Mouse (Mus musculus): Measurements from ENCODE around the gene Safb.

The Safb gene

DNA sequence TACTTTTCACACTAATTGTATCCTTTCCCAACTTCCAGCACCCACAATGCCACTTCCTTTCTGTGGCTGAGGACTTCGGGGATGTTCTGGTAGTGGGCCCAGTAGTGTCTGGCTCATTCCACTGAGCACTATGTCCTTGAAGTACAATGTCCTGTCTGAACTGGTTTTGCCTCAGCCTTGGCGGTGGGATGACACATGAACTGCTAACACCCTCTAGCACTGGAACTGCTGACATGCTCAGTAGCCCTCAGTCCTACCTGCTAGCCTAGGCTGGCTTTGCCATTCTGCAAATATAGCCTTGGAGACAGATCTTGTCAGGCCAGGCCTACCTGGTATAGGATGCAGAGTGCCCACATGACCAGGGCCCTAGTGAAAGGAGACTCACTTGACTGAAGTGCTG, 22.8 kb upstream of the Safb start:
- DNase-seq (ENCODE audit: low read depth): no peak

DNA sequence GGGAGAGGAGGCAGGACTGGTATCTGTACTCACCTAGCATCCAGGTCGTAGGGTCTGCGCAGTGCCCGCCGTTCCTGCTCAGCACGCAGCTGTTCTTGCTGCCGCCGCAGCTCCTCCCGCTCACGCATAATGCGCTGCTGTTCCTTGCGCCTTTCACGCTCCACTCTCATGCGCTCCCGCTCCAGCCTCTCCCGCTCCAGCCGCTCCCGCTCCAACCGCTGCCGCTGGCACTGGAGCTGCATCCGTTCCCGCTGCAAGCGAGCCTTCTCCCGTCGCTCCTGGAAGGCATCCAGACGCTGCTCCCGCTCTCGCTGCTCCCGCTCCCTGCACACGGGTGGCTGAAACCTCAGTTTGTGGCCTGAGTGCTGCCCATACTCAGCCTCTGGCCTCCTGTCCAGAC, 18.3 kb upstream of the Safb start:
- DNase-seq (ENCODE audit: low read depth): no peak

DNA sequence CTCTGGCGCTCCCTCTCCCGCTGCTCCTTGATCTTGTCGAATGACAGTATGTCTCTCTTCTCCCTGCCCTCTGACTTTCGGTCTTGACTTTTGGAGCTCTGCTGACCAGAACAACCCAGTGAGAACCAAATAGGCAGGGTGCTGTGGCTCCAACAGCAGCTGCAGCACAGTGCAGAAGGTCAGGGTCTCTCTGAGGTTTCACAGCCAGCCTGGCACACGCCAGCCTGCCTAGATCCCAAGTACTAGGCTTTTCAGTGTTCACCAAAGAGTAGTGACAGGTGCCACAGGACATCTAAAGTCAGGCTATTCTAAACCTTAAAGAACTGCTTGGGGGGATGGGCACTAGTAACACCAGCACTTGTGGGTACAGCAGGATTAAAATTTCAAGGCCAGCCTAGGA, 17.7 kb upstream of the Safb start:
- no peak for DNase-seq (ENCODE audit: low read depth)

DNA sequence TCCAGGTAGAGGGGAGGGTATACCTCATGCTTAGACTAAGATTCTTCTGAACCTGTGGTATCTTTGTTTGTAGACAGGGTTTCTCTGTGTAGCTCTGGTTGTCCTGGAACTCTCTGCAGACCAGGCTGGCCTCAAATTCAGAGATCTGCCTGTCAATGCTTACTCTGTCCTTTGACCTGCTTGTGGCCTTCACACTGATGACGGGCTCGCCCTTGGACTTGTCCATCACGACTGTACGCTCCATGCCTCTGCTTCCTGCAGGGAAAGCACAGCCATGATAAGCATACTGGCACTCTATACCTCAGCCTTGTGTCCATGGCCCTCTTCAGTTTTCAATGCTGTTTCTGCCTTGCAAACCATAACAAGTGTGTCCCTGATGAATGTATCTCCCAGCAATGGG, 17.3 kb upstream of the Safb start:
- no peak for DNase-seq (ENCODE audit: low read depth)

DNA sequence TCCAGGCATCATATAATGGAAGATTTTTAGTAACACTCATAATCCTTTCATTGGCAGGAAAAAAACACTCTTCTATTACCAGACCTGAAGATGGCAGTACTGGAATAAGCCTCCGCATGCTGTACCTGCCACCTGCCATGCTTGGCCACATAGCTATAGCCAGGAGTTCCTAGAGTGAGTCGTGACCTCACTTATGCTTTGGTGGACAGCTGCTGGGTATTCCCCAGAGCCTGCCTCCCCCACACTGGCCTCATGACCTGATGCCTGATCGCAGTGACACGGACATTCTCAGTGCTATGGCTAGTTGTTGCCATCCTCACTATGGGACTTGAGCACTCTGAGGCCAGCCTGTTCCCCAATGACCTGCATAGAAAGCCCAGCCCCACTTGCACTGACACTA, 14.3 kb upstream of the Safb start:
- DNase-seq (ENCODE audit: low read depth): no peak

DNA sequence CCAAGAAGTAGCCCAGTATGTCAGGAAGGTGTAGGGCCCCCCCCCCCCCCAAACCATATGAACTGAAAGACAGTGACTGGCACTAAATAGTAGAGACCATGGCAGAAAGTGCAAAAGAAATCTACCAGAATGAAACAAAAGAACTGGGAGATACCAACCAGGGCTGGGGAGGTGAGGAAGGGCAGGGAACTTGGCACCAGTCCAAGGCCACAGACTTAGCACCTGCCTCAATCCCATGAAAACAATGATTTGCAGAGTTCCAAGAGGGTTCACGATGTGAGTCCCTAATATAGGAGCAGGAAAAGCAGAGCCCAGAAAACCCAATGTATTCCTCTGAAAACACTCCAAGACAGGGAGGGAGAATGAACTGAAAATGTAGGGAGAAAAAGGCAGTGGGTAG, 12.5 kb upstream of the Safb start:
- no peak for DNase-seq (ENCODE audit: low read depth)

DNA sequence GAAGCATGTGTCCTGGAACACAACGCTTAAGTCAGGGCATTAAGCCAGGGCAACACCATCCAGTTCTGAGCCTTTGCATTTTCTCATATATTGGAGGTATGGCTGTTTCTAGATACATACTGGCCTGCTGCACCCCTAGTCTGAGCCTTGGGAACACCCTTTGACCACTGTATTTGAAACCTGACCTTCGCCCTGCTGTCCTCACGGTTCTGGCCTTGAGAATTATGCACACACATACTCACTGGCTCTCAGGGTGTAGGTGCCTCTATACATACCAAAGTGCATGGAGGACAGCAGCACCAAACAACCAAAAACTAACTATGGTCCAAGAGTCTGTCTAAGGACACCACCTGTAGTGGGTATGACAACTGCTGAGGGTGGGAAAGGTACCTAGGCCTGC, 11.7 kb upstream of the Safb start:
- no peak for DNase-seq (ENCODE audit: low read depth)

DNA sequence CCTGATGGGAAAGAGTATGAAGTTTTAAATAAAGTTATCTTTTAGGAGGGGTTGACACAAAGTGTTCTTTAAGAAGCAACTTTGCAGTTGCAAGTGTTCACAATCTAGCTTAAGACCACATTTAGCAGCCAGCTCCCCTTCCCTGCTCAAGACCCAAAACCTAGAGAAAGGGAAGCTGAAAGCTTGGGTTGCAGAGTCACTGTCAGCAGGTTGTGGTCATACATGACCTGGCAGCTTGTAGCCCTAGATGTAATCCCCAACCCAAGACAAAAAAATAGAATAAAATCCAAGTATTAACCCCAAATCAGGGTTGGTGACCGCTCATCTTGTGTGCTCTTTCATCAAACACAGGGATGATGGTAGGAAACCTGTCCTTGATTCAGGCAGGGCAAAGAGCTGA, 1.6 kb upstream of the Safb start:
- DNase-seq (ENCODE audit: low read depth): peak; percentile 50

DNA sequence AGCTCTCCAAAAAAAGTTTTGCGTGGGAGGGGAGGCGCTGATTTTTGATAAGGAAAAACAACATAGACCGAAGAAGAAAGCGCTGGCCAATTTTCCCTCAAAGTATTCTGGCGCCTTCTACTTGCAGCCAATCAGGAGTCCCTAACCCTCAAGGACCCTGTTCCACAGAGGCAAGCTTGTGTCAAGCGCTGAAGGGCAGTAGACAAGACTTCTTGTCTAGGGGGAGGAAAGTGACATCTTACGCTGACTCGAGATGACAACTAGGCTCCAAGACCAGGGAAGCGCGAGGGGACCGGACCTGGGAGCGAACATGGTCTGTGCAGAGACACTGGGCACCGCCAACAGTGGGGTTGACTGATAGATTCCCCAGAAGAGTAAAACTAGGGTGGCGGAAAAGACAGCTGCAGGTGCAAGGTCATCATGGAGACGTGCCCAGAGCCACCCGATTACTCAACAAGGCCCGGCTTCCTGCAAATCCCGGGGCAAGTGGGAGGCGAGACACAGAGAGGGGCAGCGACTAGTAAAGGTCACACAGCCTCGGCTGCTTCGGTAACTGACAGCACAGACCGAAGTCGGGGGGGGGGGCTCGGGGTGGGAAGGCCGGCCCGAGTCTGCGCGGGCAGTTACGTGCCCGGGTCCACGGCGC, 891 bp upstream of the Safb start:
- DNase-seq (ENCODE audit: low read depth): no peak

DNA sequence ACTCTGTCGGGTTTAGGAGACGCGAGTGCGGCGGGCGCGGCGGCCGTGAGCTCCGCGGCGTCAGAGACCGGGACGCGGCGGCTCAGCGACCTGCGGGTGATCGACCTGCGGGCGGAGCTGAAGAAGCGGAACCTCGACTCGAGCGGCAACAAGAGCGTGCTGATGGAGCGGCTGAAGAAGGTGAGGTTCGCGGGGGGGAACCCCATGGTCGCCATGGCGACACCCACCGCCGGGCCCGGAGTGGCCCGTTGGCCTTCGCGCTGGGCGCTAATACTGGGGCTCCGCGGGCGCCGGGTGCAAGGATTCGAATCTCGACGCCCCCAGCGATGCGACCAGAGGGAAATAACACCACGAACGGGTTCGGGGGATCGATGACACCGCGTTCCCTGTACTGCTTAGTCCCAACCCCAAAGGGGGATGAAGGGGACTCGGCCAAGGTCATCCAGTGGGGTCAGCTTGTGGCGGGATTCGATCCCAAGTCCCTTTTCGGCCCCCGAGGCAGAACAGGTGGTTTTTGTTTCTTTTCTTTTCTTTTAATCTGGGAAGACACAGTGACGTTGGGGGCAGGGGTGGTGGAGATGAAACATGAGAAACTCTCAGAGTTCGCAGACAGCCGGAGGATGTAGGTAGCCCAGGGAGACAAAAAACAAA, 671 bp downstream of the Safb start:
- DNase-seq (ENCODE audit: low read depth): peak; percentile 26

DNA sequence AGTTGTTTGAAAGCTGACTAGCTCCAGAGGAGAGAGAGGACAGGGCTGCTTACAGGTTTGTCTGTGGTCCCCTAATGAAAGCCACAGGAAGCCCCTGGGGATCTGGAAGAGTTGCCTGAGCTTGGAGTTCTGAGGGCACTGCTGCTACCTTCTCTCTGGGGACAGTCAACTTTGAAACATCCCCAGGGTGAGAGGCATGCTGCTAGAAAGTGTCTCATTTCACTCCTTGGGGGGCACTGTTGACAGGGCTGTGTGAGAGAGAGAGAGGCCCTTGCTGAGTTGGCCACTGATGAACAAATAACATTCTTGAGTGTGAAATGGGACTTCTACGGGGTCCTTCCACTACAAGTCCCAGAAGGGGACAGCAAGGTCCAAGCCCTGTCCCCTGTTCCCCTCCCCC, 3.1 kb downstream of the Safb start:
- DNase-seq (ENCODE audit: low read depth): no peak

DNA sequence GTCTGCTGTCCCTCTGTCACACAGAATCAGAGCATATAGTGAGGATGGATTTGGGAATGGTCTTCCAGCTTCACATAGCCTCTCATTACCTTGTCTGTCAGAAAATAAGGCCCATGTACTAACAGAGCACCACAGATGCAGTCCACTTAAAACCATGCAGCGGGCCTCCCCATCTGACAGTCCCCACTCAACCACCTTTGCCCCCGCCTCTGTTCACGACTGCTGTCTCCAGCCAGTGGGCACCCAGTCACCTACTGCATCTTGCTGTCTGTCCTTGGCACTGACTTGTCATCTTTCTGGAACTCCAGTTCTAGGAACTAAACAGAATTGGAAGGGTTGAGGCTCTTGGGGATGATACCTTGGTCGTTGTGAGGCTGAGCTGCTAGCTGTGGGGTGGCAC, 4.3 kb downstream of the Safb start:
- DNase-seq (ENCODE audit: low read depth): no peak

DNA sequence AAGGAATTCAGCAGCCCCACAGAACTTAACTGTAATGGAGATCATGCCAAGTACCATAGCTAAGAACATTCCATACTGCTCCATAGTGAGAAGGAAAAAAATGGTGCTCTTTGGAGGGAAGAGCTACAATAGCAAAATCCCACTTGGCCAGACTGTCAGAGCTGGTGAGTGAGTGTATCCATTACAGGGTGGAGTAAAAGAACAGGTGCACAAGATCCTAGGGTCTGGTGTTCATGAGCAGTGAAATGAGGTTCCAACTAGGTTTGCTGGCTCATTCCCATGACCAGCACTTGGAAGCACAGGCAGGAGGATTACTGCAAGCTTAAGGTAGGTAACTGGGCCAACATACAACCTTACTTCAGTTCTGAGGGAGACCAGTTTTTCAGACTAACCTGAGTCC, 7.9 kb downstream of the Safb start:
- DNase-seq (ENCODE audit: low read depth): no peak

DNA sequence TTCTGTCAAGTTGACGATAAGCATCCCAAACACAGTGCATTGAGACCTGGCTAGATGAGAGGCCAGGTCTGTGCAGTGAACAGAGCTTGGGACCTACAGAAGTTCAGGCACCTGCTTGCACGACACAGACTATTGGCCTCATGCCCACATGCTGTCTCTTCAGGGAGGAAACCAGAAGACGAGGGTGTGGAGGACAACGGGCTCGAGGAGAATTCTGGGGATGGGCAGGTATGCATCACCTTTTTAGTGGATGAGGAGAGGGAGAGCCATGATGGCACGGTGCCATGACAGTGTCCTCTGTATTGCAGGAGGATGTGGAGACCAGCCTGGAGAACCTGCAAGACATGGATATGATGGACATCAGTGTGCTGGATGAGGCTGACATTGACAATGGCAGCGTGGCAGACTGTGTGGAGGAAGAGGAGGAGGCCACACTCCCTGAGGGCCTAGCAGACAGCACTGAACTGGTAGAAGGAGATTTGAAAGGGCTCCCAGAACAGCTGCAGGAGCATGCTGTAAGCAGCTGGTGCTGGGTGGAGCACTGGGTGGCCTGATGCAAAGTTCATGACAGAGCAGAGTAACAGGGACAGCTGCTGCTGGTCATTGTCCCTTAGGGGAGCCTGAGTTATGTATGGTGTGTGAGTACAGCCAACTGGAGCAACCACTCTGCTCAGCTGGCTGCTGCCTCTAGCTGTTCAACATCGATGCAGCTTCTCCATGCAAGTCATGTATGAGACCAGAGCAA, 9.1 kb downstream of the Safb start:
- DNase-seq (ENCODE audit: low read depth): no peak

DNA sequence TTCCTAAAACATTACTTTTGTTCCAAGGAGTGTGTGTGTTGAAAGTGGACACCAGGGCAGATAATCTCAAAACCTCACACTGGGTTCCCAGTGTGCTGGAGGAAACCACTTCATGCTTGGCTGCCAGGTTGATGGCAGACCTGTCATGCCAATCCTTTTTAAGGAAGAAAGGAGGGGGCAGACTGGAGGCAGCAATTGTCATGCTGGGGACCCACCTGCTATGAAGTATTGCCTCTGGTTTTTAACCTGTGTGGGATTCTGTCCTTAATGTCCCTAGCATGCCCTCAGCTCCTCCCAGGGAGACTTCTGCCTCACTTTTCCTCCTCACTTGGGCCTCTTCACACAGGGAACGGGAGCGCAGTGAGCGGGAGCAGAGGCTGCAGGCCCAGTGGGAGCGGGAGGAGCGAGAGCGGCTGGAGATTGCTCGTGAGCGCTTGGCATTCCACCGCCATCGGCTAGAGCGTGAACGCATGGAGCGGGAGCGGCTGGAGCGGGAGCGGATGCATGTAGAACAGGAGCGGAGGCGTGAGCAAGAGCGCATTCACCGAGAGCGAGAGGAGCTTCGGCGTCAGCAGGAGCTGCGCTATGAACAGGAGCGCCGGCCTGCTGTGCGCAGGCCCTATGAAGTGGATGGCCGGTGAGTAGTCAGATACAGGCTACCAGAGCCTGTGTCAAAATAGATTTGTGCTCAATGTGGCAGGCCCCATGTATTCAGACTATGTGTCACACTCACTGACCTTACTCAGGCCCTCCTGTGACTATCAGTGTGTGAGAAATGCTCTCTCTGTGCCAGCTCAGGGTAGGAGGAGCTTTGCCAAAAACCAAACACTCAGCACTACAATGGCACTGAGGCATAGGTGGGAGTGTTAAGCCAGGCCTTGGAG, 18.8 kb downstream of the Safb start:
- DNase-seq (ENCODE audit: low read depth): no peak

DNA sequence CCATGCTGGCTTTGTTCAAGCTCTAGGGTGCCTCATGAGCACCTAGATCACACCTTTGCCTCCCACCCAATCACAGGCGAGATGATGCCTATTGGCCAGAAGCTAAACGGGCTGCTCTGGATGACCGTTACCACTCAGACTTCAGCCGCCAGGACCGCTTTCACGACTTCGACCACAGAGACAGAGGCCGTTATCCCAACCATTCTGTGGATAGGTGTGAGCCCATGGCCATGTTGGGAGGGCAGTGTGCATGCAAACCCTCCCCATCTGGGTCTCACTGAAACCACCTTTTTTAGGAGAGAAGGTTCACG, 19.4 kb downstream of the Safb start:
- DNase-seq (ENCODE audit: low read depth): no peak

DNA sequence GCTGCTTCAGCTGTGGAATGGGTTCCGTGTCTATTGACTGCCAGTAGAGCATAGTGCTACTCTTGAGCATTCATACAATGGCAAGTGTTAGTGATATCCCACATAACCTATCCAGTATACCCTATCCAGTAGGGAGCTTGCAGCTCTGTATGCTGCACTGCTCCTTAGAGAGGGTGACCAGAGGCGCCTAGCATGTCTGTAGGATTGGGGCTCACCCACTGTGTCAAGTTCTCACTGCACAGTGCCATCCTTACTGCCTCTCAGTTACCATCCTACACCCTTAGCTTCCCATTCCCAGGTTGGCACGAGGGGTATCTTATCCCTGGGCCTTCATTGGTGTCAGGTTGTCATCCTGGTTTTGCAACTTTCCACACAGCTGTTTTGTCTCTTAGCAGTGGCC, 19.8 kb downstream of the Safb start:
- no peak for DNase-seq (ENCODE audit: low read depth)

DNA sequence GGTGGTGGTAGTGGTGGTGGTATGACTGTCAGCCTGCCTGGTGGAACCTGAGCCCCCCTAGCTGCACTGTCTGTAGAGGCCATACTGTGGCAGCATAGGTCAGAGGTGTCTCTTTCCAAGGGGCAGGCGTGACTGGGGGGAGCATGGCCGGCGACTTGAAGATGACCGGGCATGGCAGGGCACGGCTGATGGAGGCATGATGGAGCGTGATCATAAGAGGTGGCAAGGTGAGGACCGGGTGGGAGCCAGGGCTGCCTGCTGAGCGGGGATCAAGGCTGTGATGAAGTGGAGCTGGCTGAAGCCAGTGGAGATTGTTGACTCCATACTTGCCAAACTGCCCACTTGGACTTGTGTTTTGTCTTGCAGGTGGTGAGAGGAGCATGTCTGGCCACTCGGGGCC, 20.8 kb downstream of the Safb start:
- DNase-seq (ENCODE audit: low read depth): no peak

DNA sequence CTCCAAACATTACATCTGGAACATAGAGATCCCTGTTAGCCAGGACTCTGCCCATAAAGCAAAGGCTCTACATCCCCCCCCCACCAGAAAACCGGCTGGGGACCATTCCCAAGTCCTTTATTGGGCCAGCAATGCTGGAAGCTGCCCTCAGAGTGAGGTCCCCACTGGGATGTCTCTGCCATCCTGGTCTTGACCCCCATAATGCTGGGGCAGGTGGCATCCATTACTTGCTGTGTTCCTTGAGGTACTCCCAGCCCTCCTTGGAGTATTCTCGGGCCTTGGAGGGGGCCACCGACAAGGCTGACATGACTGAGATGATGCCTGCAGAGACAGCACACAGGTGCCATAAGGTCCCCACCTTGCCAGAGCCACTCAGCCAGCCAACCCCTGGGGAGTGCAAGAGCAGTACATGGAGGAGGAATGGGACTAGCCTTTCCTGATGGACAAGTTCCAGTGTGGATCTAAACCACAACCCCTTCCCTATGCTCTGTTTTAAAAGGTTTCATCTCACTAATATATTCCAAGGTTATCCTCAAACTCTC, 23.0 kb downstream of the Safb start:
- no peak for DNase-seq (ENCODE audit: low read depth)

DNA sequence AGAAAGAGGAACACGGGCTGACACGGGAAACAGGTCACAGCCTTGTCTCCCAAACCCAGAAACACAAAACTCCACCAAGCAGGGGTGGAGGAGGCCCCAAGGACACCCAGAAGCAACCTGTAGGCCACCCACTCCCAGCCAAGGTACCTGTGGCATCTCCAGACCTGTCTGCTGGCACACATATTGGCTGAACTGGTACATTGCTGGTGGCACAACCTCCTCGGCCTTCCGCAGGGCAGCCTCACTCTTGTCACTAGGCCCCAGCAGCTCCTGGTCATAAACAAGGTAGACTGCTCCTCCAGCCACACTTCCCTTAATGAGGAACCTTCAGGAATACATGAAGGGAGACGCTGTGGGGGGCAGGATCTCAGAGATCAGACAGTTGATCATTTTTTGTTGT, 24.1 kb downstream of the Safb start:
- DNase-seq (ENCODE audit: low read depth): peak; percentile 39

DNA sequence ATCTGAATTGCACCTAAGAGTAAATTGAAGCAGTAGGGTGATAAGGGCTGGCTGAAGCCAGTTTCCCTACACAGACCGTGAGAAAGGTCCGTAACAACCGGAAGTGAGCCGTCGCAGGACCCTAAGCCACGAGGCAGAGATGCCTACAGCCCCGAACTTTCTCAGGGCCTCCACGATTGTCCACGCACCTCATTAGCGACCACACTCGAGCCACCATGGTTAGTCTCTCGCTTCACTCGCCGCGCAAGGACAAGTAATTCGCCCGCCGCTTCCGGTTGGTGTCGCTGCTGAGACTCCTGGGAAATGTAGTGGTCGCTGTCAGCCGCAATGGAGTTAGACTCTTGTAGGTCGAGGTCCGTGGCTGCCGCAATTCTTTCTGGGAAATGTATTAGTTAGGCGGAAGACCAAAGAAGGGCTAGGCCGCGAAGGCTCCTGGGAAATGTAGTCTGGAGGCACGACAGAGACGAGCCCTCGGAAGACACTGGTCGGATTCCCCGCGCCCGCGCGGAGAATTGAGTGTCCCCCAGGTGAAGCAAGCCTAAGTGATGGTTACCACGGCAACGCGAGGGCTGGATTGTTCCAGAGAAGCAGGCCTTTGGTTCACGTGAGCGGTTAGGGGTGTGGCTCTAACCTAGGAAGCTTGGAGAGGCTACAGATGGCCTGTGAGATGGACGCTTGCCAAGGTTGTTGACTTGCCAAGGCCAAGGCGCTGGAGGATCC, 25.0 kb downstream of the Safb start, which contains the start of gene 2410015M20Rik:
TSS of gene 2410015M20Rik (minus strand) at position 320 of the 720 bp plus-strand sequence.
- DNase-seq (ENCODE audit: low read depth): peak; percentile 99

DNA sequence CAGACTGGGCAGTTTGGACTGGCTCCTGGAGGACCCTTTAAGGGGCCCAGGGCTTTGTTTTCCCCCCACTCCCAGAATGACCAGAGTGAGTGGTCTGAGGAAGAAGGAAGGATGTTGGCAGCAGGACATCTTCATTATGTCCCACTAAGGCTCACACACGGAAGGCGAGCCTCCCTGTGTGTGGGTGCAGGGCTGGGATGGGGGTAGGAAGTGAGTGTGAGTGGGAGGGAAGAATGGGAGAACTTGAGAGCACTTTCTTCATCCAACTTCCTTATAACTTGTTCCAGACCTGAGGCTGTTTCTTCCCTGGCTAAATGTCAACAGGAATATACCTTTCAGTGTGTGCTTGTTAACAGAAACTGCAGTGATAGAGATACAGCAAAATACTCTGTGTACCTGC, 26.7 kb downstream of the Safb start:
- DNase-seq (ENCODE audit: low read depth): no peak

All from 416B (cell line).